Mouse (Mus musculus): ENCODE measurements around the gene March6. TPM values are rescaled to one million over a fixed set of nuclear protein-coding genes. Genes with fewer than 3 reads are reported as not detected.

March6 gene
- polyA plus RNA-seq, 1 experiment from 2014 or later, result 37.6 TPM

- ATAC-seq (ENCODE audit: insufficient number of reproducible peaks, insufficient read depth, low FRiP score, low read depth), result no peak
- no peaks in the 10 kb centered on the region for H3K4me1 ChIP-seq (ENCODE audit: control insufficient read depth in 2 of 2, insufficient read depth in 2 of 2, low read length in 2 of 2)
- no peaks in the 10 kb centered on the region for H3K27me3 ChIP-seq (ENCODE audit: control insufficient read depth, insufficient read depth, low read length)
- H3K9me3 ChIP-seq (ENCODE audit: control insufficient read depth, low read length), result no peaks in the 10 kb centered on the region
- H3K36me3 ChIP-seq (ENCODE audit: control insufficient read depth, insufficient read depth, low read length), result peaks cover 78% of the 10 kb centered on the region
- no peak overlapping the region for H3K4me2 ChIP-seq (ENCODE audit: low read length)
- no peak overlapping the region for H3K27ac ChIP-seq (replicated peaks in 1 of 2; ENCODE audit: control insufficient read depth in 1 of 2, insufficient read depth in 1 of 2, low read depth in 2 of 2, low read length in 2 of 2)
- H3K9ac ChIP-seq (ENCODE audit: low read length), result no peak overlapping the region
- H3K4me3 ChIP-seq (ENCODE audit: control insufficient read depth in 1 of 2, insufficient read depth in 1 of 2, low read depth in 1 of 2, low read length in 2 of 2), result no peak overlapping the region
- WGBS, result 74% methylated on average over 2 of the region's 2 CpGs
Observed at GRCm38 (mm10) chr15:31487407-31487806, 43.4 kb downstream of the March6 start.

GRCm38 (mm10) chr15:31476678-31477077, 54.2 kb downstream of the March6 start:
- ATAC-seq (ENCODE audit: insufficient number of reproducible peaks, insufficient read depth, low FRiP score, low read depth), result no peak
- H3K36me3 ChIP-seq (ENCODE audit: control insufficient read depth, insufficient read depth, low read length), result peaks cover 74% of the 10 kb centered on the region
- 61% methylated on average over 1 of the region's 1 CpGs for WGBS

GRCm38 (mm10) chr15:31472645-31473574, 57.9 kb downstream of the March6 start:
- H3K27me3 ChIP-seq (ENCODE audit: control insufficient read depth, insufficient read depth, low read length), result no peaks in the 10 kb centered on the region
- H3K9me3 ChIP-seq (ENCODE audit: control insufficient read depth, low read length), result no peaks in the 10 kb centered on the region
- H3K4me3 ChIP-seq (ENCODE audit: control insufficient read depth in 1 of 2, insufficient read depth in 1 of 2, low read depth in 1 of 2, low read length in 2 of 2), result no peak overlapping the region
- no peak overlapping the region for H3K9ac ChIP-seq (ENCODE audit: low read length)
- H3K27ac ChIP-seq (replicated peaks in 1 of 2; ENCODE audit: control insufficient read depth in 1 of 2, insufficient read depth in 1 of 2, low read depth in 2 of 2, low read length in 2 of 2), result no peak overlapping the region
- H3K4me1 ChIP-seq (ENCODE audit: control insufficient read depth in 2 of 2, insufficient read depth in 2 of 2, low read length in 2 of 2), result peaks cover 0 to 6% of the 10 kb centered on the region in 2 experiments; a peak in 1 of 4 replicates
- H3K4me2 ChIP-seq (ENCODE audit: low read length), result no peak overlapping the region
- H3K36me3 ChIP-seq (ENCODE audit: control insufficient read depth, insufficient read depth, low read length), result peaks cover 66% of the 10 kb centered on the region
- WGBS, result 78% methylated on average over 4 of the region's 4 CpGs
- ATAC-seq (ENCODE audit: insufficient number of reproducible peaks, insufficient read depth, low FRiP score, low read depth), result no peak

More at GRCm38 (mm10) chr15:31476678-31477077, 54.2 kb downstream of the March6 start:
- Histone ChIP-seq H3K27me3 (ENCODE audit: control insufficient read depth, insufficient read depth, low read length) (no peaks in the 10 kb centered on the region), H3K4me1 (ENCODE audit: control insufficient read depth in 2 of 2, insufficient read depth in 2 of 2, low read length in 2 of 2) (peaks cover 0 to 6% of the 10 kb centered on the region in 2 experiments; a peak in 1 of 4 replicates), H3K4me2 (ENCODE audit: low read length) (no peak overlapping the region), H3K9me3 (ENCODE audit: control insufficient read depth, low read length) (no peaks in the 10 kb centered on the region), H3K9ac (ENCODE audit: low read length) (no peak overlapping the region), H3K4me3 (ENCODE audit: control insufficient read depth in 1 of 2, insufficient read depth in 1 of 2, low read depth in 1 of 2, low read length in 2 of 2) (no peak overlapping the region), H3K27ac (replicated peaks in 1 of 2; ENCODE audit: control insufficient read depth in 1 of 2, insufficient read depth in 1 of 2, low read depth in 2 of 2, low read length in 2 of 2) (peak overlapping the region; percentile 39 to 72; a peak in 3 of 4 replicates)

- H3K9me3 ChIP-seq (ENCODE audit: control insufficient read depth, low read length), result no peaks in the 10 kb centered on the region
- no peak overlapping the region for H3K9ac ChIP-seq (ENCODE audit: low read length)
- no peak for ATAC-seq (ENCODE audit: insufficient number of reproducible peaks, insufficient read depth, low FRiP score, low read depth)
- WGBS, result 89% methylated on average over 4 of the region's 4 CpGs
- H3K4me2 ChIP-seq (ENCODE audit: low read length), result no peak overlapping the region
- H3K27me3 ChIP-seq (ENCODE audit: control insufficient read depth, insufficient read depth, low read length), result no peaks in the 10 kb centered on the region
- H3K36me3 ChIP-seq (ENCODE audit: control insufficient read depth, insufficient read depth, low read length), result peaks cover 69% of the 10 kb centered on the region
- H3K27ac ChIP-seq (replicated peaks in 1 of 2; ENCODE audit: control insufficient read depth in 1 of 2, insufficient read depth in 1 of 2, low read depth in 2 of 2, low read length in 2 of 2), result no peak overlapping the region
- H3K4me1 ChIP-seq (ENCODE audit: control insufficient read depth in 2 of 2, insufficient read depth in 2 of 2, low read length in 2 of 2), result peaks cover 0 to 6% of the 10 kb centered on the region in 2 experiments; a peak in 1 of 4 replicates
- H3K4me3 ChIP-seq (ENCODE audit: control insufficient read depth in 1 of 2, insufficient read depth in 1 of 2, low read depth in 1 of 2, low read length in 2 of 2), result no peak overlapping the region
Observed at GRCm38 (mm10) chr15:31471529-31471928, 59.3 kb downstream of the March6 start.

- WGBS, result 78% methylated on average over 4 of the region's 4 CpGs
- Histone ChIP-seq H3K27me3 (ENCODE audit: control insufficient read depth, insufficient read depth, low read length) (no peaks in the 10 kb centered on the region), H3K36me3 (ENCODE audit: control insufficient read depth, insufficient read depth, low read length) (peaks cover 75% of the 10 kb centered on the region), H3K4me2 (ENCODE audit: low read length) (no peak overlapping the region), H3K9ac (ENCODE audit: low read length) (no peak overlapping the region), H3K4me3 (ENCODE audit: control insufficient read depth in 1 of 2, insufficient read depth in 1 of 2, low read depth in 1 of 2, low read length in 2 of 2) (no peak overlapping the region), H3K9me3 (ENCODE audit: control insufficient read depth, low read length) (no peaks in the 10 kb centered on the region), H3K27ac (replicated peaks in 1 of 2; ENCODE audit: control insufficient read depth in 1 of 2, insufficient read depth in 1 of 2, low read depth in 2 of 2, low read length in 2 of 2) (no peak overlapping the region), H3K4me1 (ENCODE audit: control insufficient read depth in 2 of 2, insufficient read depth in 2 of 2, low read length in 2 of 2) (peaks cover 0 to 6% of the 10 kb centered on the region in 2 experiments; a peak in 1 of 4 replicates)
- ATAC-seq (ENCODE audit: insufficient number of reproducible peaks, insufficient read depth, low FRiP score, low read depth), result no peak
Observed at GRCm38 (mm10) chr15:31469497-31469896, 61.4 kb downstream of the March6 start.

- peaks cover 0 to 6% of the 10 kb centered on the region in 2 experiments; a peak in 1 of 4 replicates for H3K4me1 ChIP-seq (ENCODE audit: control insufficient read depth in 2 of 2, insufficient read depth in 2 of 2, low read length in 2 of 2)
- H3K4me3 ChIP-seq (ENCODE audit: control insufficient read depth in 1 of 2, insufficient read depth in 1 of 2, low read depth in 1 of 2, low read length in 2 of 2), result no peak overlapping the region
- H3K9me3 ChIP-seq (ENCODE audit: control insufficient read depth, low read length), result no peaks in the 10 kb centered on the region
- WGBS, result 87% methylated on average over 5 of the region's 5 CpGs
- ATAC-seq (ENCODE audit: insufficient number of reproducible peaks, insufficient read depth, low FRiP score, low read depth), result no peak
- H3K36me3 ChIP-seq (ENCODE audit: control insufficient read depth, insufficient read depth, low read length), result peaks cover 75% of the 10 kb centered on the region
- no peak overlapping the region for H3K27ac ChIP-seq (replicated peaks in 1 of 2; ENCODE audit: control insufficient read depth in 1 of 2, insufficient read depth in 1 of 2, low read depth in 2 of 2, low read length in 2 of 2)
- no peaks in the 10 kb centered on the region for H3K27me3 ChIP-seq (ENCODE audit: control insufficient read depth, insufficient read depth, low read length)
- no peak overlapping the region for H3K9ac ChIP-seq (ENCODE audit: low read length)
- no peak overlapping the region for H3K4me2 ChIP-seq (ENCODE audit: low read length)
Observed at GRCm38 (mm10) chr15:31468806-31469205, 62.0 kb downstream of the March6 start.

GRCm38 (mm10) chr15:31466749-31467148, 64.1 kb downstream of the March6 start:
- Histone ChIP-seq H3K9ac (ENCODE audit: low read length) (no peak overlapping the region), H3K27me3 (ENCODE audit: control insufficient read depth, insufficient read depth, low read length) (no peaks in the 10 kb centered on the region), H3K4me3 (ENCODE audit: control insufficient read depth in 1 of 2, insufficient read depth in 1 of 2, low read depth in 1 of 2, low read length in 2 of 2) (no peak overlapping the region), H3K9me3 (ENCODE audit: control insufficient read depth, low read length) (no peaks in the 10 kb centered on the region), H3K4me2 (ENCODE audit: low read length) (no peak overlapping the region), H3K4me1 (ENCODE audit: control insufficient read depth in 2 of 2, insufficient read depth in 2 of 2, low read length in 2 of 2) (no peaks in the 10 kb centered on the region), H3K27ac (replicated peaks in 1 of 2; ENCODE audit: control insufficient read depth in 1 of 2, insufficient read depth in 1 of 2, low read depth in 2 of 2, low read length in 2 of 2) (no peak overlapping the region), H3K36me3 (ENCODE audit: control insufficient read depth, insufficient read depth, low read length) (peaks cover 92% of the 10 kb centered on the region)
- WGBS, result 84% methylated on average over 1 of the region's 1 CpGs
- ATAC-seq (ENCODE audit: insufficient number of reproducible peaks, insufficient read depth, low FRiP score, low read depth), result no peak
